Mouse (Mus musculus): ENCODE data around the gene Pnpla1.

GRCm38 (mm10) chr17:28924957-28925595, 66.9 kb downstream of the Pnpla1 start:
- TF ChIP-seq CTCF (IDR thresholded peaks at IDR 0.05; ENCODE audit: low read depth, low read length) (no peak), POLR2A (IDR thresholded peaks at IDR 0.05; ENCODE audit: borderline replicate concordance, low read depth, low read length) (no peak)
